Mouse (Mus musculus) erythroblast, embryonic 14.5 days (primary cell): ENCODE results near the gene Ddc. TPM values are rescaled to one million over a fixed set of nuclear protein-coding genes. Genes with fewer than 3 reads are reported as not detected.

Experiments used
- H3K27me3 ChIP-seq: 2 replicates; pipeline ENCODE4 v1.6.1; 2012; ENCODE audit warnings: inconsistent platforms; ENCODE audit not compliant: control insufficient read depth
- H3K36me3 ChIP-seq: 2 replicates; pipeline ENCODE4 v1.6.1; 2012; ENCODE audit warnings: mild to moderate bottlenecking, inconsistent platforms; ENCODE audit not compliant: control insufficient read depth
- H3K4me1 ChIP-seq: 2 replicates; pipeline ENCODE4 v1.6.1; 2012; ENCODE audit warnings: inconsistent platforms; ENCODE audit not compliant: control insufficient read depth
- H3K4me3 ChIP-seq: replicated peaks from 2 replicates; pipeline ENCODE3; 2012; ENCODE audit warnings: moderate library complexity, mild to moderate bottlenecking, inconsistent platforms
- H3K9me3 ChIP-seq: 2 replicates; pipeline ENCODE4 v1.6.1; 2012; ENCODE audit warnings: low read length, inconsistent platforms, mixed read lengths; ENCODE audit not compliant: control insufficient read depth
- GATA1 ChIP-seq: IDR thresholded peaks from 2 replicates; pipeline ENCODE4 v1.6.1; 2012; ENCODE audit warnings: low read length, inconsistent platforms, mixed read lengths
- TAL1 ChIP-seq: IDR thresholded peaks from 3 replicates; pipeline ENCODE4 v1.6.1; 2012; ENCODE audit warnings: low read length, inconsistent platforms, mixed read lengths
- polyA plus RNA-seq: library from polyadenylated mRNA; stranded (reverse); fragments of >175 nt; gene quantifications from 2 replicates; pipeline ENCODE4 v1.2.3, GENCODE M21; 2012

The Ddc gene
- polyA plus RNA-seq, 1 experiment, result 0.05 TPM

- Histone ChIP-seq H3K9me3 (no peaks in the 10 kb centered on the region), H3K4me3 (no peak overlapping the region), H3K36me3 (no peaks in the 10 kb centered on the region), H3K27me3 (peaks cover 2% of the 10 kb centered on the region), H3K4me1 (peaks cover 16% of the 10 kb centered on the region)
- TF ChIP-seq GATA1, result no peak
- TF ChIP-seq TAL1, result no peak
Measured at GRCm38 (mm10) chr11:11873023-11873908, 24.7 kb downstream of the Ddc start.

GRCm38 (mm10) chr11:11872140-11872795, 25.7 kb downstream of the Ddc start:
- Histone ChIP-seq H3K27me3 (peaks cover 2% of the 10 kb centered on the region), H3K36me3 (no peaks in the 10 kb centered on the region), H3K4me1 (peaks cover 18% of the 10 kb centered on the region), H3K4me3 (no peak overlapping the region), H3K9me3 (no peaks in the 10 kb centered on the region)
- TF ChIP-seq GATA1 (no peak), TAL1 (no peak)

- H3K9me3 ChIP-seq, result no peaks in the 10 kb centered on the region
- H3K4me1 ChIP-seq, result peaks cover 15% of the 10 kb centered on the region
- TF ChIP-seq TAL1, result no peak
- TF ChIP-seq GATA1, result no peak
- H3K36me3 ChIP-seq, result no peaks in the 10 kb centered on the region
- H3K27me3 ChIP-seq, result no peaks in the 10 kb centered on the region; the same call in none of the 2 replicates
- no peak overlapping the region for H3K4me3 ChIP-seq
Measured at GRCm38 (mm10) chr11:11871197-11871813, 26.6 kb downstream of the Ddc start.

- H3K9me3 ChIP-seq, result no peaks in the 10 kb centered on the region
- H3K36me3 ChIP-seq, result no peaks in the 10 kb centered on the region
- no peak for TF ChIP-seq GATA1
- no peak for TF ChIP-seq TAL1
- peaks cover 11% of the 10 kb centered on the region for H3K4me1 ChIP-seq
- peak overlapping the region; percentile 12 for H3K4me3 ChIP-seq
- no peaks in the 10 kb centered on the region for H3K27me3 ChIP-seq
Measured at GRCm38 (mm10) chr11:11867971-11868481, 29.9 kb downstream of the Ddc start.

GRCm38 (mm10) chr11:11866696-11867095, 31.2 kb downstream of the Ddc start:
- H3K9me3 ChIP-seq, result no peaks in the 10 kb centered on the region
- peaks cover 11% of the 10 kb centered on the region for H3K4me1 ChIP-seq
- H3K27me3 ChIP-seq, result no peaks in the 10 kb centered on the region
- TF ChIP-seq TAL1 (no peak), GATA1 (no peak)
- no peak overlapping the region for H3K4me3 ChIP-seq
- H3K36me3 ChIP-seq, result no peaks in the 10 kb centered on the region

- TF ChIP-seq TAL1, result no peak
- no peak for TF ChIP-seq GATA1
- peaks cover 11% of the 10 kb centered on the region for H3K4me1 ChIP-seq
- no peaks in the 10 kb centered on the region for H3K9me3 ChIP-seq
- no peaks in the 10 kb centered on the region for H3K27me3 ChIP-seq
- H3K36me3 ChIP-seq, result no peaks in the 10 kb centered on the region
- no peak overlapping the region for H3K4me3 ChIP-seq
Measured at GRCm38 (mm10) chr11:11865128-11865527, 32.8 kb downstream of the Ddc start.

GRCm38 (mm10) chr11:11864446-11865101, 33.4 kb downstream of the Ddc start:
- Histone ChIP-seq H3K36me3 (no peaks in the 10 kb centered on the region), H3K27me3 (no peaks in the 10 kb centered on the region), H3K9me3 (no peaks in the 10 kb centered on the region), H3K4me3 (no peak overlapping the region), H3K4me1 (peaks cover 11% of the 10 kb centered on the region)
- TF ChIP-seq TAL1, result no peak
- no peak for TF ChIP-seq GATA1

GRCm38 (mm10) chr11:11862502-11862901, 35.4 kb downstream of the Ddc start:
- Histone ChIP-seq H3K4me1 (peaks cover 2% of the 10 kb centered on the region; the same call in 1 of the 2 replicates), H3K27me3 (no peaks in the 10 kb centered on the region), H3K36me3 (no peaks in the 10 kb centered on the region), H3K4me3 (no peak overlapping the region), H3K9me3 (no peaks in the 10 kb centered on the region)
- TF ChIP-seq GATA1 (no peak), TAL1 (no peak)

- no peaks in the 10 kb centered on the region; the same call in 1 of the 2 replicates for H3K4me1 ChIP-seq
- H3K27me3 ChIP-seq, result no peaks in the 10 kb centered on the region
- no peak overlapping the region for H3K4me3 ChIP-seq
- 0 out of 2 replicates have a peak, but pooled peaks cover 3% of the 10 kb centered on the region for H3K9me3 ChIP-seq
- H3K36me3 ChIP-seq, result no peaks in the 10 kb centered on the region
- TF ChIP-seq GATA1 (no peak), TAL1 (no peak)
Measured at GRCm38 (mm10) chr11:11856959-11857358, 41.0 kb downstream of the Ddc start.
